Mouse (Mus musculus) adrenal gland (tissue): ENCODE results near the gene Cdh1.
"Not testable (repeated sequence)": the region's sequence is repeated elsewhere in the genome, so short reads cannot be mapped to it uniquely, and the experiment has no call there.

Source experiments
- intact Hi-C: fragments of 180-260 bp; cut with DNase I; formaldehyde crosslinking; loops from one replicate; pipeline ENCODE4 v1.15.1; 2025

The Cdh1 gene

GRCm38 (mm10) chr8:106592458-106592857, 10.7 kb upstream of the Cdh1 start:
- intact Hi-C loops, result no loop called here

GRCm38 (mm10) chr8:106595623-106596022, 7.5 kb upstream of the Cdh1 start:
- intact Hi-C loops, result not testable (repeated sequence)

- intact Hi-C loops, result no loop called here
Observed at GRCm38 (mm10) chr8:106597067-106597466, 6.1 kb upstream of the Cdh1 start.

- intact Hi-C loops, result no loop called here
Observed at GRCm38 (mm10) chr8:106599265-106599979, 3.7 kb upstream of the Cdh1 start.

GRCm38 (mm10) chr8:106603933-106604332, 782 bp downstream of the Cdh1 start:
- intact Hi-C loops, result no loop called here

- intact Hi-C loops, result no loop called here
Observed at GRCm38 (mm10) chr8:106605657-106606056, 2.5 kb downstream of the Cdh1 start.

- intact Hi-C loops, result no loop called here
Observed at GRCm38 (mm10) chr8:106606121-106606520, 3.0 kb downstream of the Cdh1 start.

GRCm38 (mm10) chr8:106606601-106607145, 3.5 kb downstream of the Cdh1 start:
- intact Hi-C loops, result no loop called here

- intact Hi-C loops, result not testable (repeated sequence)
Observed at GRCm38 (mm10) chr8:106607783-106608182, 4.6 kb downstream of the Cdh1 start.

- intact Hi-C loops, result no loop called here
Observed at GRCm38 (mm10) chr8:106608425-106608824, 5.3 kb downstream of the Cdh1 start.

- intact Hi-C loops, result no loop called here
Observed at GRCm38 (mm10) chr8:106609076-106609903, 6.1 kb downstream of the Cdh1 start.

- intact Hi-C loops, result no loop called here
Observed at GRCm38 (mm10) chr8:106610958-106611640, 7.9 kb downstream of the Cdh1 start.

GRCm38 (mm10) chr8:106612047-106612446, 8.9 kb downstream of the Cdh1 start:
- intact Hi-C loops, result no loop called here

GRCm38 (mm10) chr8:106614704-106615103, 11.6 kb downstream of the Cdh1 start:
- intact Hi-C loops, result no loop called here

GRCm38 (mm10) chr8:106615661-106616299, 12.6 kb downstream of the Cdh1 start:
- intact Hi-C loops, result no loop called here

GRCm38 (mm10) chr8:106616679-106617078, 13.5 kb downstream of the Cdh1 start:
- intact Hi-C loops, result no loop called here

GRCm38 (mm10) chr8:106617196-106617595, 14.0 kb downstream of the Cdh1 start:
- intact Hi-C loops, result no loop called here

- intact Hi-C loops, result no loop called here
Observed at GRCm38 (mm10) chr8:106617865-106618264, 14.7 kb downstream of the Cdh1 start.

- intact Hi-C loops, result no loop called here
Observed at GRCm38 (mm10) chr8:106618324-106618723, 15.2 kb downstream of the Cdh1 start.

- intact Hi-C loops, result no loop called here
Observed at GRCm38 (mm10) chr8:106619549-106620245, 16.5 kb downstream of the Cdh1 start.

- intact Hi-C loops, result no loop called here
Observed at GRCm38 (mm10) chr8:106620488-106620887, 17.3 kb downstream of the Cdh1 start.
